Mouse (Mus musculus) retina, postnatal 1 day (tissue): Measurements from ENCODE around the gene Mak.
"Not testable (repeated sequence)": the region's sequence is repeated elsewhere in the genome, so short reads cannot be mapped to it uniquely, and the experiment has no call there.

Experiments
- DNase-seq: peaks from one replicate; pipeline ENCODE4 v3.0.0-alpha.2; 2012

Mak gene

DNA sequence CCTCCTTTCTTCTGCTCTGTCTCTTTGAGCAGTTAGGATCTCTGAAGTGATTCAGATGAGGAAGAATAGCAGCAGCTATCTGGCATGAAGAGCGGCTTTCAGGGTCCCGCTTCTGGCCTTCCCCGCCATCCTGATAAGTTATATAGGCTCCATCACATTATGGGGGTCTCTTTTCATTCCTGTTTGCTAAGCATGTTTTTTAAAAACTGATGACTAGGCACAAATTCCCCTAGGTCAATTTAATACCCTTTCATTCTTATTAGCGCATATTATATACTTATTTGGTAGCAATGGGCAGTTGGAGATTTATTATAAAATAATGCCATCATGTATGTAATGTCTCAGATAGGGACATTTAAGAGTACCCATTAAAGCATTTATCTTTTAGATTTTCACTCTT lies 11.9 kb downstream of the Mak start:
- no peak for DNase-seq

DNA sequence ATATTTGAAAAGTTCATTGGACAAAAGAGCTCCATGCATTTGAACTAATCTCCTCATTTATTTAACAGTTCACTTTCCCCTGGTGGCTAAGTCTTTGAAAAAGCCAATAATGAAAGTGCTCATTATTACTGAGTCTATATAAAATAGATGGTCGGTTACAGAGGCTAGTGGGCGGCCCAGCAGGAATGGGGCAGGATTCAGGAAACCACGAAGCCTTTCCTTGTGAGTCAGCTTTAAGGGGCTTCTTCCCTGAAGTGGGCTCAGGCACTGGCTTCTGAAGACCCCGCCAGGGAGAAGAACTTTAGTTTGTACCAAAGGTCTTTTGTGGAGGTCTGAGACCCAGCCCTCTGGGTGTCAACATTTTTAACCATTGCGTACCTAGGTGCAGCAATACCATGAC lies 27.5 kb downstream of the Mak start:
- DNase-seq = no peak

DNA sequence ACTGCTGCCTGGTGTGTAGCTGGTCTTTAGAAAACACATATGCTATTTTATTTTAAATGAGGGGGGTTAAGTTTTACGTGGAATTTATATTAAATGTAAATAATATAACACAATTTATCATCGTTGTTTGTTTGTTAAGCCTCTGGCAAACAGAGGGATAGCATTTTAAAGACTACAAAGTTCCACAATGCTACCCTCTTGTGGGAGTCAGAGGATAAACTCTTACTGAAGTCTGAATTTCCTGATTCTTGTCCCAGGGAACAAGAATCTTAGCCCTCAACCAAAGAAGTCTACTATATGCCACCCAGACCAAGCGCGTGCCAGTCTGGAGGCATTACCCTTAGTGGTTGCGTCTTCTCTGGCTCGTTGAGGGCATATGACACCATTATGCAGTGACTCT lies 32.2 kb downstream of the Mak start:
- no peak for DNase-seq

DNA sequence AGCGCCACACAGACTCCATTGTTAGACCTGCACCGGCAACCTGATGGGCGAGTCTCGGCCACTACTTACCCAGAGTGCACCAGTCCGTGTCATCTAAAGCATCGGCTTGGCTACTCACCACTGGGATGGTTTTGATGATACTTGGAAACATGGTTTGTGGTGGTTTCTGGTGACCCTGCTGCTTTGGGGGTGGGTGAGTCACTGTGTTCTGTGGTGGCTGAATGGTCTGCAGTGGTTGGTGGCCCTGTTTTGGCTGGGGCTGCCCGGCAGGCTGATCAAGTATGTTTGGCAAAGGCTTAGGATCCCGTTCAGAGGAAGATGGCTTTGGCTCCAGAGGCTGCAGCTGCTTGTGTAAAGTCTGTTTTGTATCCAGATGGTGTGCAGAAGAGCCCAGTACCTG lies 33.6 kb downstream of the Mak start:
- no peak for DNase-seq

DNA sequence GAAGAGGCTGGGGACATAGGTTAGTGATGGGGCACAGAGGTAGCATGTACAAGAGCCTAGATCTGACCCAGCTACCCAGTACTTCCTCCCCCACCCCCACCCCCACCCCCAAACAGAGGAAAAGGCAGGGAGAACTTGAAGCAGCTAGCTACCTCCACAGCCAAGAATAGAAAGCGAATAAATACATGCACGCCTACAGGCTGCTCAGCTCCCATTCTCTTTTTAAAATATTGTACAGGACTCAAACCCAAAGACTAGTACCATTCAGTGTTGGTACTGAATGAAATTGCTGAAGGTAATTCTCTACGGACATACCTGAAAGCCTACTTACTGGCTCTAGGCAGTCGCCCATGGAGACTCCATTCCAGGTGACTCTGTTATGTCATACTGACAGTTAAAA lies 37.0 kb downstream of the Mak start:
- no peak for DNase-seq

DNA sequence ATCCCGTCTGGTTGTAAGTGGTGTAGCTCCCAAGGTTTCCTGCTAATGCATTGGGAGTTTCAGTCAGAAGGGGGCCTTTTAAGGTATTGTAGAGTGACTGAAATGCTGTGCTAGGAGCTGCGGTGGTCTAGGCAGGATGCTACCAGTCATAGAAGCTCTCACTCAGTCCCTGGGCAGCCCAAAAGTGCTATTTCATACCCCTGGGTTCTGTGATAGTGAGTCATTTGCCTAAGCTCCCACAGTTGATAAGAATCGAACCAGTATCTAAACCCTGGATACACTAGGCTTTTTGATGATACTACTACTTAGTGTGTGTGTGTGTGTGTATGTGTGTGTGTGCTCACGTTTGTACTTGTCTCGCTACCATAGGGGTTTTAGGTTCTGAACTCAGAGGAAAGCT lies 49.4 kb downstream of the Mak start:
- DNase-seq = no peak

DNA sequence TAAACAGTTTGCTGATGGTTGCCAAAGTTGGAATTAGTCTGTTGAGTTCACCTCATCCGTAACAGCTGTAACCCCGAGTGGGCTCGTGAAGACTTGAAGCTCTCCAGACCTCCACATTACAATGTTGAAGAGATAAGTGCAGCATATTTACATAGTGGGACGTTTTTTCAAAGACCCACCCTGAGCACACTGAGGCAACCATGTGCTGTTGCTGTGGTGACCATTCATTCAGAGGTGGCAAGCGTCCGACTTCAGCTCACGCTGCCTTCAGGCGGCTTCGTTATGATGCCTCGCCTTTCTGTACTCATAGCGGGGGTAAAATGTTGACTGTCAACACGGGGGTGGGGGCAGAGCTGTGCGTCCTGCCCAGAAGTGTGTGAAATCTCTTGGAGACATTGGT lies 57.4 kb downstream of the Mak start:
- DNase-seq = no peak

DNA sequence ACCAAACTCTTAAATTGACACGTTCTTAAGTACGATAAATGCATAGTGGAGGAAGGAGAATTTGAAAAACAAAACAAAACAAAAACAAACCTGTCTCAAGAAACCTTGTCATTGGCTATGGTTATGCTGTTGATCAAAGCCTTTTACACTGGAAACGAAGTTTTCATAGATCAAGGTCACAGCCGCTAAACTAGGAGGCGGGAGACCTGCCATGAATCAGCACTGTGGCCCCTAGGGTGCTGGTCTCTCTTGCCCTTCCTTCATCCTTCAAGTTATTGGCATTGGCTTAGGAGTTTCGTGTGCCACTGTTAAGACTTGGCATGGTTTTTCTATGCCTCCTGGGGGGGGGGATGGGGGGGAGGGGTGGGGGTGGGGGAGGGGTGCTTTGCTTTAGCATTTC lies 57.9 kb downstream of the Mak start:
- DNase-seq = no peak

DNA sequence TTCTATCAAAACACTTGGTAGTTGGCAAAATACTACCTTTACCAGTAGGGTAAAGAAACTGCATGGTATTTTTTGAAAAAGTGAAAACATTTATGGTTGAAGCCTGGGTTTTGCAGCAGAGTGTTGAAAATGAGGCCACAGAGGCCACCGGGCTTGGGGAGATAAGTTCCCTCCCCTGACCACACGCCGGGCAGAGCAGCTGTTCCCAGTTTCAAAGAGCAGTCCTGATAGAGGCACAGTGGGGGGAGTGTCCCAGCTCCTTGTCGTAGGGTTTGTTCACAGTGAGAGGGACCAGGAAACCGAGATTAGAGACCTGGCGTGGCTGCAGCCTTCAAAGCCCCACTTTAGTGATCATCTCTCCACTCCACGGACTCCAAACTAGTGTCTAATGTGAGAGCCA lies 59.0 kb downstream of the Mak start:
- no peak for DNase-seq

DNA sequence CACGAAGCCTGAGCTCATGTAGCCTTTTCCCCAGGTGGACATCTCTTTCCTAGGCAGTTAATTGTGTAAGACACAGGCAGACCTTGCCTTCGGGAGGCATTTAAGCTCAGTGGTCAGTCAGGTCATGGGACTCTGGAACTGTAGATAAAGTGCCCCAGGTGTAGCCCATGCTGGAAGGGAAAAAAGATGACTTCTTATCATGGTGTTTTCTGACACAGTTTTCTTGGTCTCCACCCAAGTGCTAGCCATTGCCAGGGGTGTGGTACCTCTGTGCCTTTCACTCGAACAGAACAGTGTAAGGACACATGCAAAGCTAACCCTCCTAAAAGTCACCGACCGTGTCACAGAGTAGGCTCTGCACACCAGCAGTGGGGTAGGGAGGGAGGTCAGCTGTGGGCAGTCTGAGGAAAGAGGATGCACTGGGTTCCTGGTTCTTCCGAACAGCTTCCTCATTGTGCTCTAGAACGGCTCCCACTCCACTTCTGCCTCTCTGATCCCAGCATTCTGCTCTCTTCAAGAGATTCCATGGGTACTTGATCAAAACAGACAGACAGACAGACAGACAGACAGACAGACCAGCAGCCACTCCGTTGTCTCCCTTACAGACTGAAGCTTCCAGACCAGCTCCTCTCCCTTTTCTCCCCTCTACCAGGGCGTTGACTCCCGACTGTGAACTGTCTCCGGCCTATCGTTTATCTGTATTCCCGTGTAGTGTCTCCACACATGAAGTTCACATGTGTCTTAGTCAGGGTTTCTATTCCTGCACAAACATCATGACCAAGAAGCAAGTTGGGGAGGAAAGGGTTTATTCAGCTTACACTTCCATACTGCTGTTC lies 60.5 kb downstream of the Mak start:
- no peak for DNase-seq

DNA sequence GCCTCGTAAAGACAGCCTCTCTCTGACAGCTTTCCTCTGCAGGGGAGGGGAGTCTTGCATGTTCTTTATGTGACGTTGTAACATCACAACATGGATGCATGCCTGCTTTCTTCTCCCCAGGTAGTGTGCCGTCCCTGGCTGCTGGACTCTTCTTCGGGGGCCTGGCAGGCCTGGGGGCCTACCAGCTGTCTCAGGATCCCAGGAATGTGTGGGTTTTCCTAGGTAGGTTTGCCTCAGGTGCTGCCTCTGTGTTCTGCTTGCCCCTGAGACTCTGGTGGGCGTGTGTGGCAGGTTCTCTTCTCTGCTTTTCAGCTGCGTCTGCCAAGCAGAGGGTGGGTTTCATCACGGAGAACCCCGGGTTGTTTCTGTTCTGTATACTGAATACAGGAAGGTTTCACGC lies 61.3 kb downstream of the Mak start:
- DNase-seq = no peak

DNA sequence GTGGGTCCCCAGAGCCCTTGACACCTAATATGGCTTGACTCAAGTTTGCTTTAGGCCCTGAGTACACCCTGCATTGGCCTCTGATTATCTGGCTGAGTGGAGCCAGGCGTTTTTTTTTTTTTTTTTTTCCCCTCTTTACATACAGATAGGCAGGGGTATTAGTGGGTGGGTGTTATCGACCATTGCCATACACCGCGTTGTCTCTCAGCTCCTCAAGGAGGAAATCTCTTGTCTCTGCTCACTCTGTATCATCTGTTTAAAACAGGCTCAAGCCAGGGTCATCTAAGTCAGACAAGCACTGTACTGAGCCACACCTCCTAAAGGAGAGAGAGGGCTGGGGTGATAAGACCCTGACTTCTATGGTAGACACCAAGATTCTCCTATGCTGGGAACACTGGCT lies 61.7 kb downstream of the Mak start:
- DNase-seq = no peak

DNA sequence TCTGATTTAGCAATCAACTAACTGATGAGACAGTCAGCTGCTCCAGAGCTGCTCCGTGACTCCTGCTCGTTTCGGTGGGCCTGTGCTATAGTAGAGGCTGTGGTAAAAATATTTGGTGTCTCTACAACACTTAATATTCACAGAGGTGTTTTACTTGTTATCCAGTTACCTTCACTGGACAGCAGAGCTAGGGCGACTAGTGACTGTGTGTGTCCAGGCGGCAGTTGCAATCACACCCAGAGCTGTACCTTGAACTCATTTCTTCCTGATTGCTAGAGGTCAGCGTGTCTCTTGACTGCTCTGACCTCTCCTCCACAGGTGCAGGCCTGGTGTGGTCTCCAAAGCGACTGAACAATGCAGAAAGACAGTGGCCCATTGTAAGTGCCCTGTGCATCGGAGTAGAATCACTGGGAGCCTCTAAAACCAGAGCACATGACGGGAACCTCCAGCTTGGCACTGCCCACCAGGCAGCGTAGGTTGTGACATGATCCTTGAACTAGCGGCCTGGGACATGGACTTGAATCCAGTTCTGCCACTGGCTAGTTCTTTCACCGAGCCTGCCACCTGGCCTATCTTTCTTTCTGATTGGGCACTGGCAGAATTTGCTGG lies 62.6 kb downstream of the Mak start:
- DNase-seq = peak; percentile 43

DNA sequence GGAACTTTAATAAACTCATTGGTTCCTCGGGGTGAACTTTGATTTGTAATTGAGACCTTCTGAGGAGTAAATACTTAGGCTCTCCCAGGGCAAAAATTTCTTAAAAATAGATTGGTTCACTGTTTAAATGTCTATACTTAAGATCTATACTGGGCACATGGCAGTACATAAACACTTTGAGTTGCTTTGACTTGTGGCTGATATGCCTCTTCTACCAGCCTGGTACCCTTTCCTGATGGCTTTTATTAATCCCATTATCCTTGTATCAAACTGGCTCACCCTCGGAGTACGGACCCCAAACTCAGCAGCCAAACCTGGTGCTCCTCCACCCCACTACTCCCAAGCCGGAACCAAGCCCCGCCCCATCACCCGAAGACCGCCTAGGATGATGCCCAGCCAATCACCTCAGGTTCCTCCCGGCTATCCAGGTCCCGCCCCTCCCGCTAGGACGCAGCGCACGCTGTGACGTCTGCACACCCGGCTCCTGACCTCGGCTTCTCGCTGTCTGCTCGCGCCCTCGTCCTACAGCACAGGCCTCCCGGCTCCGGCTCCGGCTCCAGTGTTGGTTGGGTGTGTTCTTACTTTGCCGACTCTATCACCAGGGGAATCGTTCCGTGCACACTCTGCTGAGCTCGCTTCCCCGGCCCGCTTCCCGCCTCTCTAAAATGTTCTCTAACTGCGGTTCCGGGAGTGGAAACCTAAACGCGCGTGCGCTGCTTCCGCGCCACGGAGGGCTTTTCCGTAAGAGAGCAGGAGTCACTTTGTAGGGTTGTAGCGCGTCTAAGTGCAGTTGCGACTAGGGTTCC lies 63.5 kb downstream of the Mak start, which contains the start of gene Tmem14c:
Gene Tmem14c, plus strand, starts transcription at position 464 of the 806 bp plus-strand sequence.
- DNase-seq = peak; percentile 96

DNA sequence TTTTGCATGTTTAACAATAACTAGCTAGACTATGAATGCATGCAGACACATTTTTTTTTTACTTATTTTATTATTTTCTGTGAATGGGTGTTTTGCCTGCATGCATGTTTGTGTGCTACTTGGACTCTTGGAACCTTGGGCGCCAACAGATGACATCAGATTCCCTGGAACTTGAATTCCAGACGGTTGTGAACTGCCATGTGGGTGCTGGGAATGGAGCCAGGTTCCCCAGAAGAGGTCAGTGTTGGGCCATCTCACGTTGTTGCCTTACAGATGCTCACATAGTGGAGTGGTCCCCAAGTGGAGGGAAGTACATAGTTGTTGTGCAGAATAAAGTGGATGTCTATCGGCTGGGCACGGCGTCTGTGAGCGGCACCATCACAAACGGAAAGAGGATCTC lies 70.6 kb downstream of the Mak start:
- no peak for DNase-seq

DNA sequence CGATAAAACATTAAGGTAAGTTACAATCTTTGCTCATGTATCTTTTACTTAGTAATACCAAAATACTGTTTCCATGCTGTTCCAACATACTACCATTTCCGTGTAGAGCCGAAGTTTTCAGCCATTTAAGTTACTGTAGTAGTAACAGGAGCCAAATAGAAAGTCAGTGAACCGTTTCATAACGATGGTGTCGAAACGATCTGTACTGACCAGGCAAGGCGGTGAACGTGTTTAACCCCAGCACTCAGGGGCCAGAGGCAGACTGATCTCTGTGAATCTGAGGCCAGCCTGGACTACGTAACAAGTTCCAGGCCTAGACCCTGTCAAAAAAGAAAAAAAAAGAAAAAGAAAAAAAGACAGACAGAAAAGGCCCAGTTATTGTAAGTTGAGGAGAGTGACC lies 71.2 kb downstream of the Mak start:
- DNase-seq = no peak

DNA sequence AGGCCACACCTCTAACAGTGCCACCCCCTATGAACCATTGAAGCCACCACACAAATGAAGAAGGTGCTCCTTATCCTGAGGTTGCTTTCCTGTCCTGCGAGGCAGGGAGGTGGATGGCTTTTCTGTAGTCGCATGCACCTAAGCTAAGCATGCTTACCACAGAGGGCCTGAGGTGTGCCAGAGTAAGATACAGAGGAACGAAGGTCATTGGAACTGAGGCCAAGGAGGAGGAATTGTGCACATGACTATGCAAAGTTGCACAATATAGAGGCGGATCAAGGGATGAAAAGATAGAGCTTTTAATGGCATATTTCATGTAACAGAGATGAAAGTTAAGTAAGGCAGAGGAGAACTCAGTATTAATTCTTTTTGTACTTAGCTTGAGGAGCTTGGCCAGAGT lies 73.3 kb downstream of the Mak start:
- DNase-seq = no peak

DNA sequence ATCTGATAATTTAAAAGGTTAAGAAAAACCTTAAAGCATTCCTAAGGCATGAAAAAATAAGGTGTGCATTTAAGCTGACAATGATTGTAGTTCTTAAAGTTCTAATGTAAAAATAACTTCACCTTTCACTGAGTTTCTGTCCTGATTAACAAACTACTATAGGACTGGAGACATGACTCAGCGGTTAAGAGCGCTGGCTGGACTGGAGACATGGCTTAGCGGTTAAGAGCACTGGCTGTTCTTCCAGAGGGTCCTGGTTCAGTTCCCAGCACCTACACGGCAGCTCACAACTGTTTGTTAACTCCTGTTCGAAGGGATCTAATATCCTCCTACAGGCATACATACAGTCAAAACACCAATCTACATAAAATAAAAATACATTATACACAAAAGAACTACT lies 77.5 kb downstream of the Mak start:
- DNase-seq = no peak

DNA sequence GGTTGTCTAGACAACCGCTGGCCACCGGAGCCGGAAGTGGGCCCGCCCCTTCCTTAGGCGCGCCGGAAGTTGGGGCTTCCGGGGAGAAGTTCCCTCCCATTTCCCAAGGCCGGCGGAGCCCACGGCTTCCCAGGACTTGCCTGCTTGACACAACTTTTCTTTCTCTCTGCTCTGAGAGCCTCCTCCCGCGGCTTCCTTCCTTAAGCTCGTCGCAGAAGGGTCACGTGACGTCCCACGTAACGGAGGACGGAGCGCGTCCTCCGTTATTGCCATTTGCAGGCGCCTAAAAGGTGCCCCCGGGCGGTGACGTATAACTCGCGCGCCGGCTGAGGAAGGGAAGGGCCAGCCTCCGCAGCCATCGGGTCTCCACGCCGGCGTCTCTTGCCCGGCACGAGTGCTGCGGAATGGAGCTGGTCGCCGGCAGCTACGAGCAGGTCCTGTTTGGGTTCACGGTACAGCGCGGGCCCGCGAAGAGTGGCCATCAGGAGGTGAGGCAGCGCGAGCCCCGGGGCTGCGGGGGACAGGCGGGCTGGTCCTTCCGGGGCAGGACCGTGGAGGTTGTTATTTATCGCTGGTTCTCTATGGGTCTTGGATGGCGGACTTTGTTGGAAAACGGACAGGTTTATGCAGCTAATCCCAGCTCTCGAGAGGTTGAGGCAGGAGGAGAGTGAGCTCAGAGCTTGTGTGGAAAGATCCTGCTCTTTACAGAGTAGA lies 78.4 kb downstream of the Mak start, which contains the start of gene Pak1ip1:
Gene Pak1ip1, plus strand, starts transcription at position 98 of the 714 bp plus-strand sequence.
- DNase-seq = peak; percentile 96

DNA sequence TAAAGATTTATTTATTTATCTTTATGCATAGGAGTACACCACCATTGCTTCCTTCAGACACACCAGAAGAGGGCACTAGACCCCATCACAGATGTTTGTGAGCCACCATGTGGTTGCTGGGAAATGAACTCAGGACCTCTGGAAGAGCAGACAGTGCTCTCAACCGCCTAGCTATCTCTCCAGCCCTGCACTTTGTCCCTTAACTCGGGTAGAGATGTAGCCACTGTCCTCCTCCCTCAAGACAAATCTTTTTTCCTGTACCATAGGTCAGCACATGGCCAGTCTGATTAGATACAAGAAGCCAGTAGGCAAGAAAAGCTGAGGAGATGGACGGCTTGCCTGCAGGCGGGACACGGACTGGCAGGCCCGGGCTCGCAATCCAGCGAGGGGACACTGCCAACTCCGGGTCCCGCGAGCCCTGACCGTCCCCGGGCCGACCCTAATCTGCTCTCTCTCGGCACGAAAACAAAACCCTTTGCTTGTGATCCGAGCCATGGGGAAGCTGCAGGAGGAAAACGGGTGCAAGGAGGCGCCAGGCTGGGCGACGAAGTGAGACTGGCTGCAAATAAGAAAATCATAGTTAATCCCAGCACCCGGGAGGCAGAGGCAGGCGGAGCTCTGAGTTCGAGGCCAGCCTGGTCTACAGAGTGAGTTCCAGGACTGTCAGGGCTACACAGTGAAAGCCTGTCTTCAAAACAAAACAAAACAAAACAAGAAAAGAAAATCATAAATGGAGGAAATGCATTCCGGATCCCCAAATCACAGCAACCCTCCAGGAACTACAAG lies 79.2 kb downstream of the Mak start:
- no peak for DNase-seq

DNA sequence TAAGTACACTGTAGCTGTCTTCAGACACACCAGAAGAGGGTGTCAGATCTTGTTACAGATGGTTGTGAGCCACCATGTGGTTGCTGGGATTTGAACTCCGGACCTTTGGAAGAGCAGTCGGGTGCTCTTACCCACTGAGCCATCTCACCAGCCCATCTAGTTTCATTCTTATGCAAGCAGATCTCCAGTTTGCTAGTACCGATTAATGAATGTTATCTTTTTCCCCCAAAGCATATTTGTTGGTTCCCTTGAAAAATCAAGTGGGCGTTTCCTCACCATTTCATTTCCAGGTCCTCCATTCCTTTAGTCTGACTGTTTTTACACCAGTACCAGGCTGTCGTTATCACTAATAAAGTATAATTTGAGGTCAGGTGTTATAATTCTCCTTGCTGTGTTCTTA lies 81.0 kb downstream of the Mak start:
- DNase-seq = not testable (repeated sequence)
